Mouse (Mus musculus): ENCODE data around the gene Olfr59. TPM values are rescaled to one million over a fixed set of nuclear protein-coding genes. Genes with fewer than 3 reads are reported as not detected.
A peak's percentile ranks its signal among the peaks of the same experiment; 100 is the strongest.

The Olfr59 gene
- total and polyA plus RNA-seq, 3 experiments: not detected

DNA sequence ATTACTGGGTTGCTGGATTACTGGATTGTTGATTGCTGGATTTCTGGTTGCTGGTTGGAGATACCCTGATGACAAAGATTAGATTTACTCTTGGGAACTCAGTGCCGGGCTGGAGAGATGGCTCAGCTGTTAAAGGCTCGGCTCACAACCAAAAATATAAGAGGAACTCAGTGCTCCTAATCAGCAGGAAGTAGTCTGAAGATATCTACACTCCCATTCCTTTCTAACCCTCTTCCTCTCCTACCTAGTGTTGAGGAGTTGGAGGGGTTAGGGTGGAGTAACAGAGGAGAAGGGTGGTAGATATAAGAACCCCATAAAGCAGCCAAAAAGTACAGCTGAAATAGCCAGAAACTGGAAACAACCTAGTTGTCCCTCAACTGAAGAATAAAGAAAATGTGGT lies 42.5 kb downstream of the Olfr59 start (continued):
- TF ChIP-seq TAL1 (IDR thresholded peaks at IDR 0.05; ENCODE audit: low read length): no peak
- TF ChIP-seq MYB (IDR thresholded peaks at IDR 0.05; ENCODE audit: low read depth, low read length): peak; percentile 49; the same call in 1 of the 2 replicates
- 0 out of 2 replicates have a peak, but pooled peaks have one; percentile 27 for TF ChIP-seq UBTF (IDR thresholded peaks at IDR 0.05; ENCODE audit: borderline replicate concordance, insufficient read depth, low read depth, low read length)
- no peak for TF ChIP-seq USF2 (IDR thresholded peaks at IDR 0.05; ENCODE audit: borderline replicate concordance in 1 of 2, insufficient read depth in 1 of 2, low read depth in 1 of 2, low read length in 2 of 2)
- TF ChIP-seq BHLHE40 (IDR thresholded peaks at IDR 0.05; ENCODE audit: borderline replicate concordance, low read depth, low read length): peak; percentile 32; the same call in 1 of the 2 replicates
- no peak for TF ChIP-seq NELFE (IDR thresholded peaks at IDR 0.05; ENCODE audit: low read depth, low read length)
- peak; percentile 93 to 98 for TF ChIP-seq EP300 (IDR thresholded peaks at IDR 0.05; ENCODE audit: low read depth in 1 of 2, low read length in 2 of 2)
- TF ChIP-seq ZKSCAN1 (IDR thresholded peaks at IDR 0.05; ENCODE audit: low read depth, low read length): no peak

DNA sequence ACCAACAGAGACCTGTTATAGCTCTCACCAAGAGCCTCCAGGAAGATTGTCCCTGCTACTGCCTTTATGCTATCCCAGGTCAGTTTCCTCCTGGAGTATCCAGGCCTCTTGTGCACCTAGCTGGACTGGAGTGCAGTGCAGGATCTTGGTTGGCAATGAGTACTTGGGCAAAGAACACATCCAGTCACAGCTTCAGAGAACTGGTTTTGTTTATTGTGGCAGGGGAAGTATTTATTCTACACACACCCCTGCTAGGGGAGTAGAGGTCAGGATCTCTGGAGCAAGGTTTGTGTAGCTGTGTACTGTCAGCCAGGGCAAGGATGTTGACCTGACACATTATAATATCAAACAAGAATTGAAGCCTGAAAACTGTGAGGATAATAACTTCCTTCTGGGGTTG lies 45.2 kb downstream of the Olfr59 start:
- H3K4me1 ChIP-seq (ENCODE audit: control insufficient read depth in 1 of 2, insufficient read depth in 2 of 2, low read length in 2 of 2): peaks cover 9 to 21% of the 10 kb centered on the region in 2 experiments
- H3K9ac ChIP-seq (ENCODE audit: control insufficient read depth, low read depth, low read length, poor library complexity, severe bottlenecking): no peak overlapping the region
- peaks cover 0 to 23% of the 10 kb centered on the region in 2 experiments; a peak in 2 of 4 replicates for H3K36me3 ChIP-seq (ENCODE audit: control insufficient read depth in 1 of 2, insufficient read depth in 2 of 2, low read length in 2 of 2)

DNA sequence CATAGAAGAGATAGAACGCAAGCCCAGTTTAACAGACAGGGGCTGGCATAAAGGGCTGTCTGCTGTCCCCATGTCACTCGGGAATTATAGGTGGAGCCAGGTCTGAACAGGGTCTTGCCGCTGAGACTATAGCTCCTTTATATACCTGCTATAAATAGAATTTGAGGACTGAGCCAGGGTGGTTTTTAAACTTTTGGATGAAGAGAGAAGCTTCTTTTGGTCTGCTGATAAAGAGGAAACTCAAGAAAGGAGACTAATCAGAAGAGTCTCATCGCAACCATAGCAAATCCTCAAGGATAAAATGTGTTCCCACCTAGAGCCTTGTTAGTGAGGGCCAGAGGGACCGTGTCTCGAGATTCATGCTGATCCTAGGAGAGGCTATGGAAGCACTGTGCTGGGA lies 54.4 kb downstream of the Olfr59 start, which contains the start of gene Olfr410:
TSS of gene Olfr410 (minus strand) at position 101 of the 400 bp plus-strand sequence.
- peaks cover 2% of the 10 kb centered on the region in 2 experiments; a peak in 2 of 4 replicates for H3K27me3 ChIP-seq (ENCODE audit: control insufficient read depth in 1 of 2, insufficient read depth in 2 of 2, low read length in 2 of 2)
- TF ChIP-seq JUND (IDR thresholded peaks at IDR 0.05; ENCODE audit: low read depth, low read length) (no peak), CHD2 (IDR thresholded peaks at IDR 0.05; ENCODE audit: low read length) (no peak), MAZ (IDR thresholded peaks at IDR 0.05; ENCODE audit: low read depth, low read length) (no peak)
- no peak for DNase-seq (ENCODE audit: low read depth, low spot score)

More for the DNA sequence above, 45.2 kb downstream of the Olfr59 start:
- no peaks in the 10 kb centered on the region for H3K79me2 ChIP-seq (ENCODE audit: control insufficient read depth, insufficient read depth, low read length, poor library complexity)
- no peak overlapping the region for H3K4me3 ChIP-seq (ENCODE audit: control insufficient read depth in 1 of 2, insufficient read depth in 1 of 2, low read depth in 2 of 2, low read length in 2 of 2)
- no peak overlapping the region for H3K27ac ChIP-seq (ENCODE audit: control insufficient read depth, low read depth, low read length)
- H3K27me3 ChIP-seq (ENCODE audit: control insufficient read depth in 1 of 2, insufficient read depth in 2 of 2, low read length in 2 of 2): peaks cover 0 to 2% of the 10 kb centered on the region in 2 experiments; a peak in 2 of 4 replicates
- TF ChIP-seq EP300 (IDR thresholded peaks at IDR 0.05; ENCODE audit: low read depth in 1 of 2, low read length in 2 of 2) (no peak), ZMIZ1 (IDR thresholded peaks at IDR 0.05; ENCODE audit: low read depth, low read length) (no peak), ZNF384 (IDR thresholded peaks at IDR 0.05; ENCODE audit: low read depth, low read length) (no peak), NELFE (IDR thresholded peaks at IDR 0.05; ENCODE audit: low read depth, low read length) (no peak), JUND (IDR thresholded peaks at IDR 0.05; ENCODE audit: low read depth, low read length) (no peak), MEF2A (IDR thresholded peaks at IDR 0.05; ENCODE audit: extremely low read depth, insufficient replicate concordance, low read depth, low read length, poor library complexity, severe bottlenecking) (no peak), POLR2A (IDR thresholded peaks at IDR 0.05; ENCODE audit: control insufficient read depth in 1 of 2, insufficient read depth in 1 of 2, low read depth in 1 of 2, low read length in 2 of 2, poor library complexity in 1 of 2) (no peak), SIN3A (IDR thresholded peaks at IDR 0.05; ENCODE audit: low read length) (no peak), MAZ (IDR thresholded peaks at IDR 0.05; ENCODE audit: low read depth, low read length) (no peak), RAD21 (IDR thresholded peaks at IDR 0.05; ENCODE audit: low read depth, low read length) (no peak), CTCF (IDR thresholded peaks at IDR 0.05 in 2 of 3, conservative IDR thresholded peaks at IDR 0.05 in 1 of 3; ENCODE audit: control insufficient read depth in 1 of 3, insufficient read depth in 1 of 3, low read depth in 2 of 3, low read length in 3 of 3, poor library complexity in 1 of 3, severe bottlenecking in 1 of 3) (no peak), TAL1 (IDR thresholded peaks at IDR 0.05; ENCODE audit: low read length) (no peak), HCFC1 (IDR thresholded peaks at IDR 0.05; ENCODE audit: low read depth, low read length) (no peak)
- no peak for DNase-seq (ENCODE audit: low read depth, low spot score)
- H3K9me3 ChIP-seq (replicated peaks; ENCODE audit: insufficient read depth, low read length): no peaks in the 10 kb centered on the region

More for the DNA sequence above, 54.4 kb downstream of the Olfr59 start, which contains the start of gene Olfr410:
- no peaks in the 10 kb centered on the region for H3K9me3 ChIP-seq (replicated peaks; ENCODE audit: insufficient read depth, low read length)
- no peak within 1 kb of the TSS for H3K4me3 ChIP-seq (ENCODE audit: control insufficient read depth in 1 of 2, insufficient read depth in 1 of 2, low read depth in 2 of 2, low read length in 2 of 2)
- no peaks in the 10 kb centered on the region for H3K36me3 ChIP-seq (ENCODE audit: control insufficient read depth in 1 of 2, insufficient read depth in 2 of 2, low read length in 2 of 2)
- H3K79me2 ChIP-seq (ENCODE audit: control insufficient read depth, insufficient read depth, low read length, poor library complexity): no peaks in the 10 kb centered on the region
- H3K27ac ChIP-seq (ENCODE audit: control insufficient read depth, low read depth, low read length): no peak within 1 kb of the TSS
- H3K9ac ChIP-seq (ENCODE audit: control insufficient read depth, low read depth, low read length, poor library complexity, severe bottlenecking): no peak within 1 kb of the TSS
- no peaks in the 10 kb centered on the region for H3K4me1 ChIP-seq (ENCODE audit: control insufficient read depth in 1 of 2, insufficient read depth in 2 of 2, low read length in 2 of 2)

Data from MEL (cell line).